Mouse (Mus musculus) embryonic facial prominence, embryonic 10.5 days (tissue): ENCODE measurements around the gene Uvrag. TPM values are rescaled to one million over a fixed set of nuclear protein-coding genes. Genes with fewer than 3 reads are reported as not detected.

ENCODE experiments used
- DNase-seq: peaks from one replicate; pipeline ENCODE4 v3.0.0-alpha.2; 2017; ENCODE audit warnings: low spot score
- H3K27ac ChIP-seq: fragments of 300-500 bp; sonication (generic); replicated peaks from 2 replicates; pipeline ENCODE4 v1.5.1; 2016; ENCODE audit warnings: mild to moderate bottlenecking
- H3K27me3 ChIP-seq: fragments of 300-500 bp; sonication (generic); replicated peaks from 2 replicates; pipeline ENCODE4 v1.6.1; 2016; ENCODE audit warnings: low read depth, mild to moderate bottlenecking; ENCODE audit not compliant: poor library complexity, severe bottlenecking
- H3K36me3 ChIP-seq: fragments of 300-500 bp; sonication (generic); replicated peaks from 2 replicates; pipeline ENCODE4 v1.6.1; 2016; ENCODE audit warnings: mild to moderate bottlenecking, moderate library complexity
- H3K4me1 ChIP-seq: fragments of 300-500 bp; sonication (generic); 2 replicates; pipeline ENCODE4 v1.6.1; 2016
- H3K4me3 ChIP-seq: fragments of 300-500 bp; sonication (generic); 2 replicates; pipeline ENCODE4 v1.5.1; 2016; ENCODE audit warnings: mild to moderate bottlenecking, moderate library complexity
- H3K9me3 ChIP-seq: fragments of 300-500 bp; sonication (generic); 2 replicates; pipeline ENCODE4 v1.6.1; 2016; ENCODE audit warnings: mild to moderate bottlenecking
- WGBS: fragments of 180-500 bp; shearing (Covaris S2); methylation state at CpG from one replicate; pipeline ENCODE4 v1.1.7; 2016; 5-methylcytosine and 5-hydroxymethylcytosine counted together
- polyA plus RNA-seq: library from polyadenylated mRNA; unstranded; fragments of >200 nt; fragmentation: Nextera tagmentation; extraction: Ambion mirVana; gene quantifications from 2 replicates; pipeline ENCODE4 v1.2.1, GENCODE M21; 2016

The Uvrag gene
- polyA plus RNA-seq, 1 experiment from 2014 or later, result 11.0 TPM

DNA sequence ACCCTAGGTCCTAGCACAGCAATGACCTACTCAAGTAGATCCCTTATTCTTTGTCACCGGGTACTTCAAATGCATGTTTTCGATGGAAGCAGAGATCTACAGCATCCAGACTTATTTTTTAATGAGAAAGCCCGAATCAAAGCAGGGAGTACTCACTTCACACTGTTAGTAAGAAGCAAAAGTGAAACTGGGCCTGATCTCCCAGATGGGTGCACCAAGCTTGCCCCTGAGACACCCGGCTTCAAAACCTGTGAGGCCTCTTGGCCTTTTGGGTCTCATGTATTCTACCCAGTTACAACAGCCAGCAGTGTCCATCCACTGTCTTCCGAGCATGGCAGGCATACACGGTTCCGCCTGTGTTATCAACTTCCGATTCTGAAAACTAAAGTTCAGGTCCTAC is 12.0 kb downstream of the Uvrag start:
- WGBS, result 92% methylated on average over 8 of the region's 8 CpGs
- peaks cover 14% of the 10 kb centered on the region for H3K36me3 ChIP-seq
- H3K4me3 ChIP-seq, result no peak overlapping the region
- H3K4me1 ChIP-seq, result peaks cover 40% of the 10 kb centered on the region
- peaks cover 3% of the 10 kb centered on the region; the same call in 1 of the 2 replicates for H3K9me3 ChIP-seq
- no peaks in the 10 kb centered on the region for H3K27me3 ChIP-seq
- DNase-seq, result no peak
- H3K27ac ChIP-seq, result no peak overlapping the region

- no peaks in the 10 kb centered on the region for H3K27me3 ChIP-seq
- peak; percentile 58 for DNase-seq
- WGBS, result 42% methylated on average over 10 of the region's 10 CpGs
- peak overlapping the region; percentile 86 for H3K27ac ChIP-seq
- peak overlapping the region; percentile 23; the same call in 1 of the 2 replicates for H3K4me3 ChIP-seq
- peaks cover 40% of the 10 kb centered on the region for H3K4me1 ChIP-seq
- H3K36me3 ChIP-seq, result peaks cover 14% of the 10 kb centered on the region
- peaks cover 3% of the 10 kb centered on the region; the same call in 1 of the 2 replicates for H3K9me3 ChIP-seq
Observed at GRCm38 (mm10) chr7:99128020-99128950, 12.7 kb downstream of the Uvrag start.

DNA sequence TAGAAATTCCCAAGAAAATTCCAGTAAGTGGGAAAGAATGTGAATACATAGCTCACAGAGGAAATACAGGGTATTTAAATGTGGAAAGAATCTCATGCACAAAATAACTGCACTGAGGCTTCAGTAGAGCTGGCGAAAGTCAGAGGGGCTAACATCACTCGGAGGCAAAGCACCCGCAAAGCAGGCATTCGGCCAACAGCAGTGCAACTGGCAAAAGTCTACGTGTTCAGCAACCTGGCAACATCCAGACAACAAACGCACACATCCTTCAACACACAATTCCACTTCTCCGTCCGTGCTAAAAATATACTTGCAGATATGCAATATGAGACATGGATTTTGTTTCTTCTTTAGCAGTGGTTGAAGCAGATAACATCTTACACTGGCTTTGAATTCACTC is 14.9 kb downstream of the Uvrag start:
- Histone ChIP-seq H3K4me3 (no peak overlapping the region), H3K36me3 (peaks cover 12% of the 10 kb centered on the region), H3K27ac (no peak overlapping the region), H3K27me3 (no peaks in the 10 kb centered on the region), H3K4me1 (peaks cover 43% of the 10 kb centered on the region), H3K9me3 (peaks cover 3% of the 10 kb centered on the region; the same call in 1 of the 2 replicates)
- WGBS, result 89% methylated on average over 8 of the region's 8 CpGs
- no peak for DNase-seq

- H3K27ac ChIP-seq, result 0 out of 2 replicates have a peak overlapping the region, but pooled peaks have one; percentile 5
- H3K9me3 ChIP-seq, result peaks cover 3% of the 10 kb centered on the region; the same call in 1 of the 2 replicates
- peaks cover 19% of the 10 kb centered on the region for H3K4me1 ChIP-seq
- no peak overlapping the region for H3K4me3 ChIP-seq
- WGBS, result 71% methylated on average over 5 of the region's 5 CpGs
- H3K36me3 ChIP-seq, result peaks cover 12% of the 10 kb centered on the region
- H3K27me3 ChIP-seq, result no peaks in the 10 kb centered on the region
- no peak for DNase-seq
Observed at GRCm38 (mm10) chr7:99122651-99123050, 18.3 kb downstream of the Uvrag start.

- Histone ChIP-seq H3K4me1 (peaks cover 10% of the 10 kb centered on the region; the same call in 1 of the 2 replicates), H3K27ac (no peak overlapping the region), H3K27me3 (no peaks in the 10 kb centered on the region), H3K4me3 (no peak overlapping the region), H3K36me3 (peaks cover 12% of the 10 kb centered on the region), H3K9me3 (peaks cover 3% of the 10 kb centered on the region; the same call in 1 of the 2 replicates)
- DNase-seq, result no peak
- WGBS, result 89% methylated on average over 5 of the region's 5 CpGs
Observed at GRCm38 (mm10) chr7:99120865-99121521, 19.9 kb downstream of the Uvrag start.

DNA sequence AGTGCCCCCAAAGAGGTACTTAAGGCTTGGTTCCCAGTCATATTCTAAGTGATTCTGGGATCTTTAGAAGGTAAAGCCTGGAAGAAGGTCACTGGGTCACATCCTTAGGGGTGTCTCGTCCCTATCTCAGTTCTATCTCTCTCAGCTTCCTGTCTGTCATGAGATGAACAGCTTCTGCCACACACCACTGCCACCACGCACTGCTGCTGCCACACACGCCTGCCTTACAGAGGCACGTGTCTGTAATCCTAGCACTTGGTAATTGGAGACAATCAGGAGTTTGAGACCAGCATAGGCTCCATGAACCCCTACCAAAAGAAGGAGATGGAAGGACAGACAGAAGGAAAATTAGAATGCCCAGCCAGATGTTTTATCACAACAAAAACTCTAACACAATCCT is 20.9 kb downstream of the Uvrag start:
- WGBS, result 74% methylated on average over 4 of the region's 4 CpGs

DNA sequence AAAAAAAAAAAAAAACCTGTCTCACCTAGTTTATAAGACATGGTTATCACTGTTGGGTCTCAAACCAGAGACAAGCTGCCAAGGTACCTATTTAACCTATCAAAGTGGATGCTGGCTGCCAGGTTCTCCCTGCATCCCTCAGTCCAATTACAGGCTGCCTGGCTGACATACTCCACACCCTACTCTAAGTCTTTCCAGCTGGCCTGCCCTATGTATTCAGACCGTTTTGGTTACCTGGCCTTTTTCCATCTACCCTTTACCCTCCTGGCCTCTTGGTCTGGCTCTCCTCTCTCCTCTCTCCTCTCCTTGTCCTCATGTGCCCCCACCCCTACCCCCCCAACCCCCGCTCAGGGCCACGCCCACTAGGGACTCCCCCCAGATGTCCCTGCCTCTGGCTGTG is 24.2 kb downstream of the Uvrag start:
- no peak for DNase-seq
- H3K4me1 ChIP-seq, result peaks cover 13% of the 10 kb centered on the region
- no peaks in the 10 kb centered on the region for H3K9me3 ChIP-seq
- H3K27ac ChIP-seq, result no peak overlapping the region
- H3K4me3 ChIP-seq, result no peak overlapping the region
- H3K36me3 ChIP-seq, result no peaks in the 10 kb centered on the region
- 78% methylated on average over 3 of the region's 3 CpGs for WGBS
- no peaks in the 10 kb centered on the region for H3K27me3 ChIP-seq

More for the DNA sequence above, 20.9 kb downstream of the Uvrag start:
- no peak overlapping the region for H3K4me3 ChIP-seq
- no peak overlapping the region for H3K27ac ChIP-seq
- H3K27me3 ChIP-seq, result no peaks in the 10 kb centered on the region
- peaks cover 3% of the 10 kb centered on the region; the same call in 1 of the 2 replicates for H3K9me3 ChIP-seq
- DNase-seq, result no peak
- peaks cover 9% of the 10 kb centered on the region; the same call in 1 of the 2 replicates for H3K4me1 ChIP-seq
- H3K36me3 ChIP-seq, result peaks cover 9% of the 10 kb centered on the region

- no peaks in the 10 kb centered on the region for H3K36me3 ChIP-seq
- no peaks in the 10 kb centered on the region for H3K27me3 ChIP-seq
- H3K4me3 ChIP-seq, result no peak overlapping the region
- WGBS, result 90% methylated on average over 16 of the region's 16 CpGs
- H3K4me1 ChIP-seq, result peaks cover 14% of the 10 kb centered on the region; the same call in 1 of the 2 replicates
- no peak overlapping the region for H3K27ac ChIP-seq
- no peaks in the 10 kb centered on the region for H3K9me3 ChIP-seq
- DNase-seq, result no peak
Observed at GRCm38 (mm10) chr7:99114006-99114726, 26.8 kb downstream of the Uvrag start.

- Histone ChIP-seq H3K27me3 (no peaks in the 10 kb centered on the region), H3K4me1 (peaks cover 21% of the 10 kb centered on the region), H3K36me3 (no peaks in the 10 kb centered on the region), H3K4me3 (no peak overlapping the region), H3K27ac (no peak overlapping the region), H3K9me3 (no peaks in the 10 kb centered on the region)
- DNase-seq, result no peak
- 48% methylated on average over 3 of the region's 3 CpGs for WGBS
Observed at GRCm38 (mm10) chr7:99107566-99107965, 33.4 kb downstream of the Uvrag start.

- H3K36me3 ChIP-seq, result no peaks in the 10 kb centered on the region
- H3K27me3 ChIP-seq, result no peaks in the 10 kb centered on the region
- no peak for DNase-seq
- peaks cover 29% of the 10 kb centered on the region for H3K4me1 ChIP-seq
- H3K9me3 ChIP-seq, result no peaks in the 10 kb centered on the region
- H3K4me3 ChIP-seq, result no peak overlapping the region
- H3K27ac ChIP-seq, result 0 out of 2 replicates have a peak overlapping the region, but pooled peaks have one; percentile 35
- 42% methylated on average over 4 of the region's 4 CpGs for WGBS
Observed at GRCm38 (mm10) chr7:99106714-99107270, 34.1 kb downstream of the Uvrag start.

GRCm38 (mm10) chr7:99101767-99102593 is 39.0 kb downstream of the Uvrag start:
- H3K4me1 ChIP-seq, result peaks cover 39% of the 10 kb centered on the region
- H3K27me3 ChIP-seq, result no peaks in the 10 kb centered on the region
- no peak overlapping the region for H3K4me3 ChIP-seq
- 27% methylated on average over 11 of the region's 11 CpGs for WGBS
- H3K36me3 ChIP-seq, result peaks cover 15% of the 10 kb centered on the region
- H3K27ac ChIP-seq, result peak overlapping the region; percentile 52
- no peaks in the 10 kb centered on the region for H3K9me3 ChIP-seq
- no peak for DNase-seq
